Mouse (Mus musculus): ENCODE results near the gene Mpzl1.

The Mpzl1 gene

DNA sequence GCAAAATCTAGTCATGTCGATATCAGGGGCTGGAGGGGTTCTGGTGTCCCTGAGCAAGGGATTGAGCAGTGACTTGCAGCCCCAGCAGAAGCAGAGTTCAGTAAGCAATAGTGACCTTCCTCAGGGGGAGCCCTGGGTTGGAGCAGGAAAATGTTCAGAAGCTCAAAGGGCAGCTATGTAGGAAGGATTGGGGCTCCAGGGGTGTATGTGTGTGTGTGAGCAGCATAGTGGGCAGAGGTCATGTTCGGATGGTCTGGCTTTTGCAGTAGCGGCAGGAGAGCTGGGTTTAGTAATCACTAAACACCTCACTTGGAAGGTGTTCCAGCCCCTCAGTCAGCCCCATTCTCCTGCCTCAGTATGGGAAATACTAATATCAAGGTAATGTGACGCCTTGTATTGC, 58.3 kb downstream of the Mpzl1 start:
- DNase-seq = no peak

DNA sequence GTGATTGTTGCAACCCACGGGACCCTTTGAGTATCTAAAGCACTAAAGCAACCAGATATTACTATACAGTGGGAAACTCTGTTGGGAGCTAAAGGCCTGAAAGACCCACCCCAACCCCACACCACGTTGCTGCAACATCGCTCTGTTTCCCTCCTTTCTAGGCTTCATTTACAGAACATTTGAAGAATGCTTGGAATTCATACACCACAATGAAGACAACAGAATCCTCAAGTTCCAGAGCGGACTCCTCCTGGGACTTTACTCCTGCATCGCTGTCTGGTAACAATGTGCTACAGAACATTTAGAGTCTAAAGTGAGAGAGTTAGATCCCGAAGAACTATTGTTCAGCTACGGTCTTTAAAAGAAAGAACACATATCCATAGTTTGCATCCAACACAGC, 66.9 kb downstream of the Mpzl1 start:
- DNase-seq = no peak

DNA sequence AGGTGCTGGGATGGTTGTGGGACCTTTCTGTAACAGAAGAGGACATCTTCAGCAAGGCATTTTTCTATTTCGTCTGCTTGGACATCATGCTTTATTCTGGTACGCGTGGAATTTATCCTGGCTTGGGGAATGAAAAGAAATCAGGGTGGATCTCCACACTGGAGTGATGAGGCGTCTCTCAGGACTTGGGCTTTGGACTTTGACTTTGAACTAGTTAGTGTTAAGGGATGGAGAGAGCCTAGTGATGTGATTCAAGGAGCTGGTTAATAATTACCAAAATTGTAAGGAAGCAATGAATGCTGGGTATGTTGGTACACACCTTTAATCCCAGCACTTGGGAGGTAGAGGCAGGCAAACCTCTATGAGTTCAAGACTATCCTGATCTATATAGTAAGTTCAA, 69.1 kb downstream of the Mpzl1 start:
- DNase-seq = no peak

DNA sequence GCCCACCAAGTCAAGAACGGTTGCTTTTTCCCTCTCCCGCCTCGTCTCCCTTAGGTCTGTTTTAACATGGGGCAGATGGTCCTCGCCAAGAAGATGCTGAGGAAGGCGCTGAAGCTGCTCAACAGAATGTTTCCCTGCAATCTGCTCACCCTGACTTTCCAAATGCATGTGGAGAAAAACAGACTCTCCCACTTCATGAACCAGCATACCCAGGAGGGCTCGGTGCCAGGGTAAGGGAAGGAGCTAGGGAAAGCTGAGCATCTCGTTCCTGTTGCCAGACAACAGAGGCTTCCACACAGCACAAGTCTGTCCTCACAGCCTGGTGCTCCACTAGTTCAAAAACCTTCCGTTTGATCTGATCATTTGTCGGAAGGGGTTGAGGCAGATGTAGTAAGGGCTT, 75.3 kb downstream of the Mpzl1 start:
- DNase-seq = no peak

DNA sequence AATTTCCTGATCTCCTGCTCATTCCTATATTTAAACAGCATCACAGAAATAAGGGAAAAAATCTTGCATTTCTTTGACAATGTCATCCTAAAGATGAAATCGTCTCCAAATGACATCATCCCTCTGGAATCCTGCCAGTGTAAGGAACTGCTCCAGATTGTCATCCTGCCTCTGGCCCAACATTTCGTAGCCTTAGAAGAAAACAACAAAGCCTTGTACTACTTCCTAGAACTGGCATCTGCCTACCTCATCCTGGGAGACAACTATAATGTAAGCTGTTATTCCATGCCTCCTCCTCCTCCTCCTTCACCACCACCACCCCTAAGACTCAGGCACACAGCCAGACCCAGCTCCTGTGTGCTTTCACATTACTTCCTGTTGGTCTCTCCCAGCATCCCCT, 77.6 kb downstream of the Mpzl1 start:
- DNase-seq = no peak

Measured in B cell, adult 2 months (primary cell).